Mouse (Mus musculus): Measurements from ENCODE around the gene Cyp3a57.
"Not testable (repeated sequence)": the region's sequence is repeated elsewhere in the genome, so short reads cannot be mapped to it uniquely, and the experiment has no call there.

Cyp3a57 gene

GRCm38 (mm10) chr5:145344941-145345340, at the start of gene Cyp3a57:
Gene Cyp3a57, plus strand, starts transcription at chr5:145345279.
- peak in 1 of 2 experiments; percentile 24 for DNase-seq (ENCODE audit: low spot score in 2 of 2)

GRCm38 (mm10) chr5:145300469-145300868, 44.6 kb upstream of the Cyp3a57 start:
- DNase-seq (ENCODE audit: low spot score in 2 of 2) = no peak

- not testable (repeated sequence) for DNase-seq (ENCODE audit: low spot score in 2 of 2)
These were observed 43.3 kb upstream of the Cyp3a57 start for GRCm38 (mm10) chr5:145301796-145302195.

- no peak for DNase-seq (ENCODE audit: low spot score in 2 of 2)
These were observed 42.7 kb upstream of the Cyp3a57 start for GRCm38 (mm10) chr5:145302424-145302823.

GRCm38 (mm10) chr5:145306953-145307352, 38.1 kb upstream of the Cyp3a57 start:
- DNase-seq (ENCODE audit: low spot score in 2 of 2) = not testable (repeated sequence)

GRCm38 (mm10) chr5:145307811-145308210, 37.3 kb upstream of the Cyp3a57 start:
- DNase-seq (ENCODE audit: low spot score in 2 of 2) = not testable (repeated sequence)

GRCm38 (mm10) chr5:145313845-145314244, 31.2 kb upstream of the Cyp3a57 start:
- no peak for DNase-seq (ENCODE audit: low spot score in 2 of 2)

GRCm38 (mm10) chr5:145317141-145317540, 27.9 kb upstream of the Cyp3a57 start:
- no peak for DNase-seq (ENCODE audit: low spot score in 2 of 2)

- not testable (repeated sequence) for DNase-seq (ENCODE audit: low spot score in 2 of 2)
These were observed 6.3 kb upstream of the Cyp3a57 start for GRCm38 (mm10) chr5:145338756-145339155.

- no peak for DNase-seq (ENCODE audit: low spot score in 2 of 2)
These were observed 4.6 kb downstream of the Cyp3a57 start for GRCm38 (mm10) chr5:145349697-145350096.

GRCm38 (mm10) chr5:145353081-145353480, 8.0 kb downstream of the Cyp3a57 start:
- no peak for DNase-seq (ENCODE audit: low spot score in 2 of 2)

- DNase-seq (ENCODE audit: low spot score in 2 of 2) = not testable (repeated sequence)
These were observed 70.3 kb downstream of the Cyp3a57 start for GRCm38 (mm10) chr5:145415416-145415815.

GRCm38 (mm10) chr5:145422287-145422686, 77.2 kb downstream of the Cyp3a57 start:
- DNase-seq (ENCODE audit: low spot score in 2 of 2) = no peak

- DNase-seq (ENCODE audit: low spot score in 2 of 2) = no peak
These were observed 85.9 kb downstream of the Cyp3a57 start for GRCm38 (mm10) chr5:145431004-145431403.

- DNase-seq (ENCODE audit: low spot score in 2 of 2) = no peak
These were observed 88.6 kb downstream of the Cyp3a57 start for GRCm38 (mm10) chr5:145433688-145434087.
